18 mouse cellular contexts compared by ENCODE assay signal in genomic region chr12:34398611-34399010, GRCm38 (mm10).
DNase-seq lines count a peak whose midpoint lies in the region; ATAC-seq and TF ChIP-seq lines count a peak whose summit lies in the region.
"Had no signal": no experiment of that assay in that cellular context is flagged by ENCODE, and none has a peak within 500 bp of the region (broad histone marks: within the 10 kb centered on the region; RNA-seq: fewer than 3 reads in every experiment).

No protein-coding gene starts in this region.

- no peak for TF ChIP-seq CTCF in left cerebral cortex, adult 2 months (IDR thresholded peaks at IDR 0.05)

- DNase-seq in frontal cortex, postnatal 10 days (ENCODE audit: low spot score in 2 of 2) = no peak
- peak; percentile 20 for DNase-seq in layer of hippocampus, adult 9-11 months
- no peak for DNase-seq in layer of hippocampus, postnatal 36 days
- peak; percentile 12 for DNase-seq in telencephalon, adult 2 months (ENCODE audit: low read depth, low spot score)
- DNase-seq in left cerebral cortex, adult 2 months (ENCODE audit: extremely low spot score in 1 of 2, low spot score in 2 of 2) = no peak
- DNase-seq: adrenal gland, adult 2 months; adrenal gland, postnatal 10 days; adrenal gland, postnatal 25 days; cerebellum, adult 11-12 months; cerebellum, adult 2 months; cerebellum, adult 9-10 months; cerebellum, postnatal 10 days; cerebellum, postnatal 25 days had no signal

- peak; percentile 86 for ATAC-seq in frontal cortex, adult (ENCODE audit: low TSS enrichment)
- ATAC-seq: forebrain, embryonic 14.5 days; forebrain, embryonic 16.5 days had no signal

- intact Hi-C loops in left cerebral cortex, adult 2 months (cut with DNase I) = no loop called here

- H3K4me3 ChIP-seq in left cerebral cortex, adult 2 months = no peak overlapping the region
- H3K4me3 ChIP-seq: embryonic facial prominence, embryonic 10.5 days; embryonic facial prominence, embryonic 12.5 days had no signal

- H3K27ac ChIP-seq in left cerebral cortex, adult 2 months = no peak overlapping the region
- H3K27ac ChIP-seq: embryonic facial prominence, embryonic 10.5 days; embryonic facial prominence, embryonic 12.5 days had no signal

Comparison
In these comparisons a context has a peak if more than half of its experiments do, and no peak if none do; other contexts are left out.
1. DNase-seq: peak in layer of hippocampus, adult 9-11 months (single experiment) and telencephalon, adult 2 months (single experiment); none in frontal cortex, postnatal 10 days (0 of 2), layer of hippocampus, postnatal 36 days (0 of 2) and left cerebral cortex, adult 2 months (0 of 2).